Mouse (Mus musculus) E14TG2a.4 (cell line): ENCODE results near the gene Pik3cd.
A peak's percentile ranks its signal among the peaks of the same experiment; 100 is the strongest.

ENCODE experiments used
- H3K27me3 ChIP-seq: 2 replicates; pipeline ENCODE4 v1.6.1; 2014; ENCODE audit warnings: low read length, control low read depth; ENCODE audit not compliant: insufficient read depth
- H3K36me3 ChIP-seq: 2 replicates; pipeline ENCODE4 v1.6.1; 2014; ENCODE audit warnings: low read length, control low read depth; ENCODE audit not compliant: insufficient read depth
- H3K4me1 ChIP-seq: replicated peaks from 2 replicates; pipeline ENCODE4 v1.6.1; 2014; ENCODE audit warnings: low read depth, low read length, control low read depth
- H3K4me3 ChIP-seq: replicated peaks from 2 replicates; pipeline ENCODE4 v1.5.1; 2014; ENCODE audit warnings: mild to moderate bottlenecking, low read length
- H3K9me3 ChIP-seq: 2 replicates; pipeline ENCODE4 v1.6.1; 2014; ENCODE audit warnings: low read length, control low read depth
- CTCF ChIP-seq: conservative IDR thresholded peaks from 2 replicates; pipeline ENCODE4 v1.5.1; 2014; ENCODE audit warnings: low read length
- NANOG ChIP-seq: IDR thresholded peaks from 2 replicates; pipeline ENCODE4 v1.6.1; 2014; ENCODE audit warnings: borderline replicate concordance, low read length, mixed read lengths
- POU5F1 ChIP-seq: IDR thresholded peaks from 2 replicates; pipeline ENCODE4 v1.6.1; 2014; ENCODE audit warnings: low read length, borderline replicate concordance

Gene Pik3cd

GRCm38 (mm10) chr4:149606766-149607358 is 95.5 kb downstream of the Pik3cd start:
- Histone ChIP-seq H3K9me3 (no peaks in the 10 kb centered on the region), H3K4me1 (peaks cover 74% of the 10 kb centered on the region), H3K4me3 (peak overlapping the region; percentile 64), H3K27me3 (no peaks in the 10 kb centered on the region), H3K36me3 (no peaks in the 10 kb centered on the region)
- TF ChIP-seq POU5F1 = no peak
- no peak for TF ChIP-seq NANOG
- TF ChIP-seq CTCF = no peak

DNA sequence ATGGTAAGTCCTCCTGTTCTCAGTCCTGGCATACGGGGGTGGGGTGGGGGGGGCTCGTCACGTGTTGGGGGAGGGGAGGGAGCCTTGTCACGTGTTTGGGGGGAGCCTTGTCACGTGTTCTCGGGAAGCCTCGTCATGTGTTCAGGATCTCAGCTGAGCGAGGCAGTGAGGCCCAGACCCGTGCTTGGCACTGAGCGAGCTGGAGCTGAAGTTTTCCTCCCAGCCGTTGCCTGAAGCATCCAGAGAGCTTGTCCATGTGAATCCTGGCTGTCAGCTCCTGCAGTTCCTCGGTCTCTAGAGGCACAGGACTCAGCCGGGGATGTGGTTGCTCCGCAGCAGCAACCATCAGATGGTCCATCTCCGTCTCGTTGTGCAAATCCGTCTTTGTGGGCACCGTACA is 96.3 kb downstream of the Pik3cd start:
- Histone ChIP-seq H3K4me1 (peaks cover 78% of the 10 kb centered on the region), H3K27me3 (no peaks in the 10 kb centered on the region), H3K4me3 (no peak overlapping the region), H3K9me3 (no peaks in the 10 kb centered on the region), H3K36me3 (no peaks in the 10 kb centered on the region)
- TF ChIP-seq POU5F1 (no peak), NANOG (no peak), CTCF (no peak)

GRCm38 (mm10) chr4:149604518-149604917 is 97.9 kb downstream of the Pik3cd start:
- Histone ChIP-seq H3K4me1 (peaks cover 88% of the 10 kb centered on the region), H3K4me3 (no peak overlapping the region), H3K36me3 (no peaks in the 10 kb centered on the region), H3K9me3 (no peaks in the 10 kb centered on the region), H3K27me3 (no peaks in the 10 kb centered on the region)
- TF ChIP-seq CTCF (peak; percentile 83), POU5F1 (no peak)

DNA sequence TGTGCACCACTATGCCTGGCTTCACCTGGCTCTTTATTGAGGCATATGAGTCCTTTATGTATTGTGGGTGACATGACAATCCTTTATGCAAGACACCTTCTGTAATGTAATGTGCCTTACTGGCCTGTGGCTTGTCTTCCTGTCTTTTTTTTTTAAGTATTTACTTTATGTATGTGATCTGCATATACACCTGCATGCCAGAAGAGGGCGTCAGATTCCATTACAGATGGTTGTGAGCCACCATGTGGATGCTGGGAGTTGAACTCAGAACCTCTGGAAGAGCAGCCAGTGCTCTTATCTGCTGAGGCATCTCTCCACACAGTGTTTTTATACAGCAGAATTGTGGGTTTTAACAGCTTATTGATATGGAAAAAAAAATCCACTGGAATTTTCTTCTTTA is 98.5 kb downstream of the Pik3cd start:
- TF ChIP-seq CTCF (peak; percentile 43), NANOG (no peak)
- Histone ChIP-seq H3K4me1 (peaks cover 88% of the 10 kb centered on the region), H3K4me3 (no peak overlapping the region)

GRCm38 (mm10) chr4:149602236-149602635 is 100.1 kb downstream of the Pik3cd start:
- no peaks in the 10 kb centered on the region for H3K9me3 ChIP-seq
- H3K27me3 ChIP-seq = no peaks in the 10 kb centered on the region
- no peaks in the 10 kb centered on the region for H3K36me3 ChIP-seq
- no peak overlapping the region; the same call in 1 of the 2 replicates for H3K4me3 ChIP-seq
- peaks cover 86% of the 10 kb centered on the region for H3K4me1 ChIP-seq
- TF ChIP-seq NANOG (no peak), POU5F1 (no peak), CTCF (no peak)

More for the DNA sequence above, 98.5 kb downstream of the Pik3cd start:
- H3K27me3 ChIP-seq = no peaks in the 10 kb centered on the region
- no peaks in the 10 kb centered on the region for H3K36me3 ChIP-seq
- no peaks in the 10 kb centered on the region for H3K9me3 ChIP-seq

- no peak for TF ChIP-seq NANOG
- Histone ChIP-seq H3K4me1 (peaks cover 81% of the 10 kb centered on the region), H3K36me3 (no peaks in the 10 kb centered on the region), H3K4me3 (no peak overlapping the region), H3K9me3 (no peaks in the 10 kb centered on the region), H3K27me3 (no peaks in the 10 kb centered on the region)
These were observed 100.9 kb downstream of the Pik3cd start for GRCm38 (mm10) chr4:149601484-149601883.

- peaks cover 76% of the 10 kb centered on the region for H3K4me1 ChIP-seq
- no peaks in the 10 kb centered on the region for H3K27me3 ChIP-seq
- H3K36me3 ChIP-seq = no peaks in the 10 kb centered on the region
- H3K4me3 ChIP-seq = peak overlapping the region; percentile 57
- TF ChIP-seq CTCF (no peak), POU5F1 (no peak), NANOG (no peak)
- no peaks in the 10 kb centered on the region for H3K9me3 ChIP-seq
These were observed 102.2 kb downstream of the Pik3cd start for GRCm38 (mm10) chr4:149600130-149600529.

- TF ChIP-seq NANOG = no peak
- TF ChIP-seq CTCF = no peak
- no peak for TF ChIP-seq POU5F1
- H3K9me3 ChIP-seq = no peaks in the 10 kb centered on the region
- H3K27me3 ChIP-seq = no peaks in the 10 kb centered on the region
- peaks cover 74% of the 10 kb centered on the region for H3K4me1 ChIP-seq
- H3K36me3 ChIP-seq = no peaks in the 10 kb centered on the region
- 0 out of 2 replicates have a peak overlapping the region, but pooled peaks have one; percentile 57 for H3K4me3 ChIP-seq
These were observed 102.8 kb downstream of the Pik3cd start for GRCm38 (mm10) chr4:149599549-149599948.
